Mouse (Mus musculus) G1E (cell line): ENCODE measurements around the gene Sult2b1. TPM values are rescaled to one million over a fixed set of nuclear protein-coding genes. Genes with fewer than 3 reads are reported as not detected.

Experiments used
- ATAC-seq: 2 replicates; pipeline ENCODE4 v1.8.0; 2016; ENCODE audit warnings: mild to moderate bottlenecking; ENCODE audit not compliant: insufficient number of reproducible peaks, poor library complexity, low FRiP score, severe bottlenecking; ENCODE audit errors: extremely low read depth
- DNase-seq: peaks from one replicate; pipeline ENCODE4 v3.0.0; 2012; ENCODE audit warnings: low spot score
- H3K27me3 ChIP-seq: 2 replicates; pipeline ENCODE4 v1.6.1; 2012; ENCODE audit warnings: mild to moderate bottlenecking, low read length, inconsistent platforms; ENCODE audit not compliant: insufficient read depth
- H3K36me3 ChIP-seq: replicated peaks from 2 replicates; pipeline ENCODE3; 2012; ENCODE audit warnings: mild to moderate bottlenecking, inconsistent platforms
- H3K4me1 ChIP-seq: 2 replicates; pipeline ENCODE4 v1.6.1; 2012; ENCODE audit warnings: low read depth, low read length, inconsistent platforms, mixed read lengths; ENCODE audit not compliant: insufficient read depth
- H3K4me3 ChIP-seq: 2 replicates; pipeline ENCODE4 v1.5.1; 2012; ENCODE audit warnings: low read depth, mild to moderate bottlenecking, inconsistent platforms, low read length, moderate library complexity, mixed read lengths
- H3K9me3 ChIP-seq: replicated peaks from 2 replicates; pipeline ENCODE4 v1.6.1; 2012; ENCODE audit warnings: inconsistent platforms
- CTCF ChIP-seq: IDR thresholded peaks from 2 replicates; pipeline ENCODE4 v1.5.1; 2012; ENCODE audit warnings: low read depth, low read length, inconsistent platforms, mixed read lengths
- GATA1 ChIP-seq: IDR thresholded peaks from 2 replicates; pipeline ENCODE4 v1.6.1; 2012; ENCODE audit warnings: borderline replicate concordance, low read length, inconsistent platforms, mixed read lengths
- GATA2 ChIP-seq: IDR thresholded peaks from 2 replicates; pipeline ENCODE4 v1.6.1; 2012; ENCODE audit warnings: low read depth, low read length, inconsistent platforms, borderline replicate concordance
- POLR2AphosphoS5 ChIP-seq: IDR thresholded peaks from 2 replicates; pipeline ENCODE4 v1.6.1; 2012; ENCODE audit warnings: low read depth, low read length, inconsistent platforms; ENCODE audit not compliant: insufficient replicate concordance
- TAL1 ChIP-seq: conservative IDR thresholded peaks from 2 replicates; pipeline ENCODE4 v1.6.1; 2012; ENCODE audit warnings: low read depth, low read length, inconsistent platforms, mixed read lengths
- polyA plus RNA-seq: library from polyadenylated mRNA; stranded (reverse); fragments of >175 nt; gene quantifications from 2 replicates; pipeline ENCODE4 v1.2.3, GENCODE M21; 2012
- total RNA-seq, 2 experiments: library from RNA; stranded (forward) in 1 of 2; stranded (reverse) in 1 of 2; fragments of 200-1000 nt in 1 of 2; fragments of >200 nt in 1 of 2; fragmentation: Nextera tagmentation in 1 of 2; gene quantifications; 2 replicates each; pipeline ENCODE4 v1.2.3; 2014 to 2017

The Sult2b1 gene
- total and polyA plus RNA-seq, 3 experiments: 0.05 TPM; not detected in 2

GRCm38 (mm10) chr7:45720413-45721233, 63.8 kb downstream of the Sult2b1 start, which contains the start of gene Fam83e:
Gene Fam83e, plus strand, starts transcription at chr7:45721212.
- ATAC-seq: no peak
- H3K4me3 ChIP-seq: peak within 1 kb of the TSS; percentile 77
- DNase-seq: no peak
- H3K9me3 ChIP-seq: no peaks in the 10 kb centered on the region
- no peaks in the 10 kb centered on the region for H3K27me3 ChIP-seq
- H3K36me3 ChIP-seq: peaks cover 84% of the 10 kb centered on the region
- TF ChIP-seq POLR2AphosphoS5: no peak
- no peak for TF ChIP-seq GATA1
- peak; percentile 28; the same call in 1 of the 2 replicates for TF ChIP-seq CTCF
- H3K4me1 ChIP-seq: peaks cover 76% of the 10 kb centered on the region

- H3K36me3 ChIP-seq: peaks cover 79% of the 10 kb centered on the region
- no peak for DNase-seq
- ATAC-seq: no peak
These were observed 64.6 kb downstream of the Sult2b1 start for GRCm38 (mm10) chr7:45719738-45720412.

GRCm38 (mm10) chr7:45719180-45719579, 65.3 kb downstream of the Sult2b1 start:
- peak overlapping the region; percentile 77 for H3K4me3 ChIP-seq
- no peak for ATAC-seq
- H3K4me1 ChIP-seq: peaks cover 76% of the 10 kb centered on the region
- DNase-seq: no peak
- H3K36me3 ChIP-seq: peaks cover 76% of the 10 kb centered on the region
- TF ChIP-seq GATA1 (no peak), POLR2AphosphoS5 (0 out of 2 replicates have a peak, but pooled peaks have one; percentile 39), TAL1 (no peak)
- H3K9me3 ChIP-seq: no peaks in the 10 kb centered on the region
- H3K27me3 ChIP-seq: no peaks in the 10 kb centered on the region

More at GRCm38 (mm10) chr7:45719738-45720412, 64.6 kb downstream of the Sult2b1 start:
- TF ChIP-seq POLR2AphosphoS5: no peak
- TF ChIP-seq GATA1: no peak
- TF ChIP-seq GATA2: no peak
- TF ChIP-seq CTCF: no peak
- TF ChIP-seq TAL1: no peak
- peak overlapping the region; percentile 77 for H3K4me3 ChIP-seq
- no peaks in the 10 kb centered on the region for H3K27me3 ChIP-seq
- H3K9me3 ChIP-seq: no peaks in the 10 kb centered on the region
- peaks cover 74% of the 10 kb centered on the region for H3K4me1 ChIP-seq

- Histone ChIP-seq H3K4me3 (peak overlapping the region; percentile 77), H3K9me3 (no peaks in the 10 kb centered on the region), H3K4me1 (peaks cover 77% of the 10 kb centered on the region), H3K36me3 (peaks cover 76% of the 10 kb centered on the region), H3K27me3 (no peaks in the 10 kb centered on the region)
- no peak for DNase-seq
- TF ChIP-seq POLR2AphosphoS5 (no peak), GATA1 (no peak), CTCF (no peak), GATA2 (no peak), TAL1 (no peak)
- ATAC-seq: no peak
These were observed 66.1 kb downstream of the Sult2b1 start for GRCm38 (mm10) chr7:45718331-45718730.

- no peaks in the 10 kb centered on the region for H3K27me3 ChIP-seq
- H3K4me3 ChIP-seq: peak within 1 kb of the TSS; percentile 77
- peak; percentile 74 for DNase-seq
- peaks cover 77% of the 10 kb centered on the region for H3K4me1 ChIP-seq
- no peak for TF ChIP-seq GATA2
- no peak for TF ChIP-seq CTCF
- TF ChIP-seq GATA1: no peak
- peak; percentile 77 for TF ChIP-seq POLR2AphosphoS5
- H3K36me3 ChIP-seq: peaks cover 76% of the 10 kb centered on the region
- H3K9me3 ChIP-seq: no peaks in the 10 kb centered on the region
- peak; percentile 62 for ATAC-seq
These were observed 66.6 kb downstream of the Sult2b1 start, which contains the start of gene Sphk2 for GRCm38 (mm10) chr7:45717918-45718297. Gene Sphk2, minus strand, starts transcription at chr7:45718002.

GRCm38 (mm10) chr7:45716952-45717917, 67.2 kb downstream of the Sult2b1 start:
- Histone ChIP-seq H3K4me1 (peaks cover 74% of the 10 kb centered on the region), H3K9me3 (no peaks in the 10 kb centered on the region), H3K27me3 (no peaks in the 10 kb centered on the region), H3K36me3 (peaks cover 76% of the 10 kb centered on the region), H3K4me3 (peak overlapping the region; percentile 77)
- no peak for ATAC-seq
- DNase-seq: no peak
- no peak for TF ChIP-seq GATA2
- no peak for TF ChIP-seq POLR2AphosphoS5
- no peak for TF ChIP-seq GATA1
- no peak for TF ChIP-seq TAL1
- TF ChIP-seq CTCF: no peak
